Mouse (Mus musculus): ENCODE data around the gene Cog7.

- no peak for TF ChIP-seq CTCF (IDR thresholded peaks at IDR 0.05)
- peak; percentile 77 for TF ChIP-seq EP300 (IDR thresholded peaks at IDR 0.05)
These were observed 84.8 kb downstream of the Cog7 start for GRCm38 (mm10) chr7:121896689-121897088.
